Mouse (Mus musculus) neural tube, embryonic 11.5 days (tissue): ENCODE measurements at regions not wholly inside any gene's neighbourhood (a gene's known extent, or its start where the extent isn't known, plus 50 kb on each side); places are given as distances from the start of the nearest gene placed in this dataset.

Experiments
- ATAC-seq: fragments of 200-750 bp; cut with Nextera tagmentation; 2 replicates; pipeline ENCODE4 v1.8.0; 2017; ENCODE audit warnings: moderate number of reproducible peaks, mild to moderate bottlenecking, moderate TSS enrichment, moderate library complexity; ENCODE audit not compliant: insufficient read depth, low FRiP score, low TSS enrichment
- DNase-seq: peaks from one replicate; pipeline ENCODE4 v3.0.0-alpha.2; 2015; ENCODE audit warnings: low spot score
- H3K27ac ChIP-seq: fragments of 300-500 bp; sonication (generic); 2 replicates; pipeline ENCODE4 v1.5.1; 2014; ENCODE audit warnings: low read depth, mild to moderate bottlenecking, low read length
- H3K27me3 ChIP-seq: fragments of 300-500 bp; sonication (generic); 2 replicates; pipeline ENCODE4 v1.6.1; 2014; ENCODE audit warnings: mild to moderate bottlenecking, low read length, mixed read lengths; ENCODE audit not compliant: control insufficient read depth, insufficient read depth
- H3K36me3 ChIP-seq: fragments of 300-500 bp; sonication (generic); 2 replicates; pipeline ENCODE4 v1.6.1; 2014; ENCODE audit warnings: mild to moderate bottlenecking, low read length, moderate library complexity, mixed read lengths; ENCODE audit not compliant: control insufficient read depth, insufficient read depth
- H3K4me1 ChIP-seq: fragments of 300-500 bp; sonication (generic); 2 replicates; pipeline ENCODE4 v1.6.1; 2014; ENCODE audit warnings: low read length, mixed read lengths; ENCODE audit not compliant: control insufficient read depth, insufficient read depth
- H3K4me2 ChIP-seq: fragments of 300-500 bp; sonication (generic); 2 replicates; pipeline ENCODE4 v1.6.1; 2014; ENCODE audit warnings: low read depth, mild to moderate bottlenecking, moderate library complexity
- H3K4me3 ChIP-seq: fragments of 300-500 bp; sonication (generic); 2 replicates; pipeline ENCODE4 v1.5.1; 2014; ENCODE audit warnings: low read depth, low read length
- H3K9ac ChIP-seq: fragments of 300-500 bp; sonication (generic); 2 replicates; pipeline ENCODE4 v1.6.1; 2014; ENCODE audit warnings: mild to moderate bottlenecking, low read length
- H3K9me3 ChIP-seq: fragments of 300-500 bp; sonication (generic); 2 replicates; pipeline ENCODE4 v1.6.1; 2016; ENCODE audit warnings: low read length; ENCODE audit not compliant: control insufficient read depth
- WGBS: fragments of 180-500 bp; shearing (Covaris S2); extraction: QIAGEN DNeasy Blood & Tissue Kit; methylation state at CpG from one replicate; pipeline ENCODE4 v1.1.7; 2014; 5-methylcytosine and 5-hydroxymethylcytosine counted together

GRCm38 (mm10) chr2:50631786-50632185 is 335.2 kb upstream of the Mmadhc start:
- no peak overlapping the region for H3K27ac ChIP-seq
- DNase-seq (no peak), ATAC-seq (no peak)
- no peaks in the 10 kb centered on the region for H3K36me3 ChIP-seq
- H3K9ac ChIP-seq = no peak overlapping the region
- no peaks in the 10 kb centered on the region for H3K4me1 ChIP-seq
- H3K4me3 ChIP-seq = no peak overlapping the region
- no peaks in the 10 kb centered on the region for H3K9me3 ChIP-seq
- no peaks in the 10 kb centered on the region for H3K27me3 ChIP-seq
- H3K4me2 ChIP-seq = no peak overlapping the region

- WGBS = 81% methylated on average over 2 of the region's 2 CpGs
- Histone ChIP-seq H3K36me3 (no peaks in the 10 kb centered on the region), H3K27ac (no peak overlapping the region), H3K4me1 (no peaks in the 10 kb centered on the region), H3K9ac (no peak overlapping the region), H3K4me3 (no peak overlapping the region), H3K27me3 (no peaks in the 10 kb centered on the region), H3K9me3 (no peaks in the 10 kb centered on the region), H3K4me2 (no peak overlapping the region)
- ATAC-seq (no peak), DNase-seq (no peak)
These were observed 330.9 kb upstream of the Mmadhc start for GRCm38 (mm10) chr2:50627501-50627900.

GRCm38 (mm10) chr2:50625233-50625749 is 328.7 kb upstream of the Mmadhc start:
- Histone ChIP-seq H3K4me2 (no peak overlapping the region), H3K27me3 (no peaks in the 10 kb centered on the region), H3K27ac (no peak overlapping the region), H3K36me3 (no peaks in the 10 kb centered on the region), H3K4me1 (no peaks in the 10 kb centered on the region), H3K4me3 (no peak overlapping the region), H3K9ac (no peak overlapping the region), H3K9me3 (no peaks in the 10 kb centered on the region)
- DNase-seq (no peak), ATAC-seq (no peak)
- 91% methylated on average over 5 of the region's 5 CpGs for WGBS

- Histone ChIP-seq H3K27me3 (no peaks in the 10 kb centered on the region), H3K27ac (no peak overlapping the region), H3K9me3 (no peaks in the 10 kb centered on the region), H3K4me3 (no peak overlapping the region), H3K4me1 (no peaks in the 10 kb centered on the region), H3K9ac (no peak overlapping the region), H3K36me3 (no peaks in the 10 kb centered on the region), H3K4me2 (no peak overlapping the region)
- DNase-seq (no peak), ATAC-seq (no peak)
- 63% methylated on average over 1 of the region's 1 CpGs for WGBS
These were observed 312.5 kb upstream of the Mmadhc start for GRCm38 (mm10) chr2:50609086-50609485.

- H3K9me3 ChIP-seq = no peaks in the 10 kb centered on the region
- H3K27ac ChIP-seq = no peak overlapping the region
- no peaks in the 10 kb centered on the region for H3K36me3 ChIP-seq
- H3K4me2 ChIP-seq = no peak overlapping the region
- H3K4me3 ChIP-seq = no peak overlapping the region
- DNase-seq (no peak), ATAC-seq (no peak)
- no peak overlapping the region for H3K9ac ChIP-seq
- WGBS = 76% methylated on average over 6 of the region's 6 CpGs
- H3K27me3 ChIP-seq = no peaks in the 10 kb centered on the region
- H3K4me1 ChIP-seq = no peaks in the 10 kb centered on the region
These were observed 292.6 kb upstream of the Mmadhc start for GRCm38 (mm10) chr2:50589195-50589594.

- H3K27ac ChIP-seq = no peak overlapping the region
- H3K4me3 ChIP-seq = no peak overlapping the region
- H3K27me3 ChIP-seq = no peaks in the 10 kb centered on the region
- H3K9me3 ChIP-seq = no peaks in the 10 kb centered on the region
- ATAC-seq (no peak), DNase-seq (no peak)
- H3K36me3 ChIP-seq = no peaks in the 10 kb centered on the region
- no peak overlapping the region for H3K4me2 ChIP-seq
- no peaks in the 10 kb centered on the region for H3K4me1 ChIP-seq
- no peak overlapping the region for H3K9ac ChIP-seq
- WGBS = 78% methylated on average over 6 of the region's 6 CpGs
These were observed 292.1 kb upstream of the Mmadhc start for GRCm38 (mm10) chr2:50588652-50589051.

- H3K27me3 ChIP-seq = no peaks in the 10 kb centered on the region
- no peaks in the 10 kb centered on the region for H3K4me1 ChIP-seq
- no peaks in the 10 kb centered on the region for H3K9me3 ChIP-seq
- no peak overlapping the region for H3K4me3 ChIP-seq
- H3K36me3 ChIP-seq = no peaks in the 10 kb centered on the region
- ATAC-seq (no peak), DNase-seq (no peak)
- H3K9ac ChIP-seq = no peak overlapping the region
- WGBS = 79% methylated on average over 6 of the region's 6 CpGs
- H3K4me2 ChIP-seq = no peak overlapping the region
- H3K27ac ChIP-seq = no peak overlapping the region
These were observed 289.9 kb upstream of the Mmadhc start for GRCm38 (mm10) chr2:50586321-50587050.

- Histone ChIP-seq H3K27me3 (no peaks in the 10 kb centered on the region), H3K4me1 (no peaks in the 10 kb centered on the region), H3K4me2 (no peak overlapping the region), H3K9me3 (no peaks in the 10 kb centered on the region), H3K27ac (no peak overlapping the region), H3K36me3 (no peaks in the 10 kb centered on the region), H3K9ac (no peak overlapping the region), H3K4me3 (no peak overlapping the region)
- no peak for ATAC-seq
- 76% methylated on average over 2 of the region's 2 CpGs for WGBS
- DNase-seq = no peak
These were observed 283.0 kb upstream of the Mmadhc start for GRCm38 (mm10) chr2:50579620-50580019.

GRCm38 (mm10) chr2:50578278-50579043 is 281.9 kb upstream of the Mmadhc start:
- Histone ChIP-seq H3K9me3 (no peaks in the 10 kb centered on the region), H3K4me2 (no peak overlapping the region), H3K27ac (no peak overlapping the region), H3K9ac (no peak overlapping the region), H3K4me1 (no peaks in the 10 kb centered on the region), H3K4me3 (no peak overlapping the region), H3K27me3 (no peaks in the 10 kb centered on the region), H3K36me3 (no peaks in the 10 kb centered on the region)
- WGBS = 80% methylated on average over 6 of the region's 6 CpGs
- ATAC-seq (no peak), DNase-seq (no peak)
